Mouse (Mus musculus): Measurements from ENCODE around the gene 0610040J01Rik. TPM values are rescaled to one million over a fixed set of nuclear protein-coding genes. Genes with fewer than 3 reads are reported as not detected.

0610040J01Rik gene
- polyA plus RNA-seq, 1 experiment from 2014 or later: 2.5 TPM

- Histone ChIP-seq H3K27ac (no peak overlapping the region), H3K4me1 (replicated peaks; ENCODE audit: control insufficient read depth, insufficient read depth, low read length) (no peaks in the 10 kb centered on the region), H3K9ac (no peak overlapping the region), H3K4me2 (replicated peaks) (no peak overlapping the region), H3K4me3 (replicated peaks; ENCODE audit: low read length) (no peak overlapping the region), H3K27me3 (ENCODE audit: control insufficient read depth, insufficient read depth, low read length) (no peaks in the 10 kb centered on the region), H3K9me3 (ENCODE audit: control insufficient read depth, low read length) (no peaks in the 10 kb centered on the region), H3K36me3 (replicated peaks; ENCODE audit: control insufficient read depth, insufficient read depth) (no peaks in the 10 kb centered on the region)
- DNase-seq (ENCODE audit: low spot score) (no peak), ATAC-seq (ENCODE audit: low FRiP score) (no peak)
- WGBS: 76% methylated on average over 6 of the region's 6 CpGs
Observed at GRCm38 (mm10) chr5:63827006-63827405, 14.8 kb downstream of the 0610040J01Rik start.

GRCm38 (mm10) chr5:63827415-63828053, 15.4 kb downstream of the 0610040J01Rik start:
- Histone ChIP-seq H3K4me2 (replicated peaks) (no peak overlapping the region), H3K9ac (no peak overlapping the region), H3K4me3 (replicated peaks; ENCODE audit: low read length) (no peak overlapping the region), H3K4me1 (replicated peaks; ENCODE audit: control insufficient read depth, insufficient read depth, low read length) (no peaks in the 10 kb centered on the region), H3K36me3 (replicated peaks; ENCODE audit: control insufficient read depth, insufficient read depth) (no peaks in the 10 kb centered on the region), H3K27me3 (ENCODE audit: control insufficient read depth, insufficient read depth, low read length) (no peaks in the 10 kb centered on the region), H3K27ac (no peak overlapping the region), H3K9me3 (ENCODE audit: control insufficient read depth, low read length) (no peaks in the 10 kb centered on the region)
- WGBS: 59% methylated on average over 5 of the region's 5 CpGs
- ATAC-seq (ENCODE audit: low FRiP score) (no peak), DNase-seq (ENCODE audit: low spot score) (no peak)

DNA sequence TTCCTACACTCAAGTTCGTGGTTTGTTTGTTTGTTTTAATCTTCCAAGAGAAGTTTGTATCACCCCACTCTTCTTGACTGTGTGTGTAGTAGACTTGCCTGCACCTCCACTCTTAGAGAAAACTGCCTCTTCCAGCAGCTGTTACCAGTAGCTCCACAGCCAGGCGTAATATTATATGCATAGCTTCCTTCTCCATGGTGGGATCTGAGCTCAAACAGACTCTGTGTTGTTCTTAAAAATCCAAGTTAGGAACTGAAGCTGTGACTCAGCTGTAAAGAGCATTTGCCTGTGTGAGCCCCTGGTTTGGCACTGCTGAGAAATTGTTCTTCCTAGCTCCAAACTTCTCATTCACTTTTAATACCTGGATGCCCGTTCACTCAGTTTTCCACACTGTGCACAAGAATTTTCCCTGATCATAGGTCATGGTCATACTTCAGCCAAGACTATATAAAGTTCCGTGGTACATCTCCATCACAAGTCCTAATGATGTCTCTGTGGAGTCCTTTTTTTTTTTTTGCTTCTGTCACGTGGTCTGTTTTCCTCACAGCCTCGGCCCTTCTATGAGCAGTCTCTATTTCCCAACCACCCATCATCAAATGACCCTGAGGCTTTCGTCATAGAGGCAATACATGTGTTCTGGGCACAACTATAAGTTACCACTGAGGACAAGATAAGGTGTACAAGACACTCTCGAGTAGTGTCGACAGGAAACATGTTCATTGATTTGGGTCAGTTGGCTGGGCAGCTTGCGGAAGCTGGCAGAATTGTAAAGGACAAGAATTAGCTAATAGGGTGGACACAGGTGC, 16.4 kb downstream of the 0610040J01Rik start:
- no peak overlapping the region for H3K27ac ChIP-seq
- no peaks in the 10 kb centered on the region for H3K4me1 ChIP-seq (replicated peaks; ENCODE audit: control insufficient read depth, insufficient read depth, low read length)
- H3K4me3 ChIP-seq (replicated peaks; ENCODE audit: low read length): no peak overlapping the region
- H3K4me2 ChIP-seq (replicated peaks): no peak overlapping the region
- no peak overlapping the region for H3K9ac ChIP-seq
- H3K36me3 ChIP-seq (replicated peaks; ENCODE audit: control insufficient read depth, insufficient read depth): no peaks in the 10 kb centered on the region
- no peak for DNase-seq (ENCODE audit: low spot score)
- WGBS: 89% methylated on average over 10 of the region's 10 CpGs
- no peaks in the 10 kb centered on the region for H3K9me3 ChIP-seq (ENCODE audit: control insufficient read depth, low read length)
- H3K27me3 ChIP-seq (ENCODE audit: control insufficient read depth, insufficient read depth, low read length): no peaks in the 10 kb centered on the region
- ATAC-seq (ENCODE audit: low FRiP score): no peak

GRCm38 (mm10) chr5:63831054-63831453, 18.9 kb downstream of the 0610040J01Rik start:
- Histone ChIP-seq H3K4me2 (replicated peaks) (no peak overlapping the region), H3K36me3 (replicated peaks; ENCODE audit: control insufficient read depth, insufficient read depth) (no peaks in the 10 kb centered on the region), H3K4me3 (replicated peaks; ENCODE audit: low read length) (no peak overlapping the region), H3K27me3 (ENCODE audit: control insufficient read depth, insufficient read depth, low read length) (no peaks in the 10 kb centered on the region), H3K9ac (no peak overlapping the region), H3K9me3 (ENCODE audit: control insufficient read depth, low read length) (no peaks in the 10 kb centered on the region), H3K4me1 (replicated peaks; ENCODE audit: control insufficient read depth, insufficient read depth, low read length) (no peaks in the 10 kb centered on the region), H3K27ac (no peak overlapping the region)
- WGBS: 87% methylated on average over 4 of the region's 4 CpGs
- ATAC-seq (ENCODE audit: low FRiP score) (no peak), DNase-seq (ENCODE audit: low spot score) (no peak)

DNA sequence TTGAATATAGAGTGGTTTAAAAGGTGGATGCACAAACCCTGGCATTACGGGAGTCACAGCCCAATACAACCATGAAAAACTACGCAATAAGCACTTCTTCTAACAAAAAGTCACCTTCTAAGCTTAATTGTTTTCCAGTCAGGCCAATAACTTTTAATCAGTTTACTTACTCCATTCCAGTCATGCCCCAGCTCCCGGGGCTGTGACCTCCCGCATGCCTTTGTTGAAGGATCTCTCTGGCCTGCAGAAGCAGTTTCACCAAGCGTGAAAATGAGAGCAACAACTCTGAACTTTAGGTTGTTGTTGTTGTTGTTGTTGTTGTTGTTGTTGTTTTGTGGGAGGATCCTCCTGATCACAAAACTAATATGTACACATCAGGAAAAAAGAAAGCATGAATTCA, 21.8 kb downstream of the 0610040J01Rik start:
- no peak overlapping the region for H3K27ac ChIP-seq
- H3K4me2 ChIP-seq (replicated peaks): no peak overlapping the region
- ATAC-seq (ENCODE audit: low FRiP score) (no peak), DNase-seq (ENCODE audit: low spot score) (no peak)
- no peaks in the 10 kb centered on the region for H3K9me3 ChIP-seq (ENCODE audit: control insufficient read depth, low read length)
- H3K27me3 ChIP-seq (ENCODE audit: control insufficient read depth, insufficient read depth, low read length): no peaks in the 10 kb centered on the region
- no peak overlapping the region for H3K9ac ChIP-seq
- H3K36me3 ChIP-seq (replicated peaks; ENCODE audit: control insufficient read depth, insufficient read depth): no peaks in the 10 kb centered on the region
- H3K4me3 ChIP-seq (replicated peaks; ENCODE audit: low read length): no peak overlapping the region
- 60% methylated on average over 5 of the region's 5 CpGs for WGBS
- H3K4me1 ChIP-seq (replicated peaks; ENCODE audit: control insufficient read depth, insufficient read depth, low read length): no peaks in the 10 kb centered on the region

- Histone ChIP-seq H3K4me2 (replicated peaks) (no peak overlapping the region), H3K4me1 (replicated peaks; ENCODE audit: control insufficient read depth, insufficient read depth, low read length) (no peaks in the 10 kb centered on the region), H3K27ac (no peak overlapping the region), H3K36me3 (replicated peaks; ENCODE audit: control insufficient read depth, insufficient read depth) (no peaks in the 10 kb centered on the region), H3K9ac (no peak overlapping the region), H3K4me3 (replicated peaks; ENCODE audit: low read length) (no peak overlapping the region), H3K9me3 (ENCODE audit: control insufficient read depth, low read length) (no peaks in the 10 kb centered on the region), H3K27me3 (ENCODE audit: control insufficient read depth, insufficient read depth, low read length) (no peaks in the 10 kb centered on the region)
- ATAC-seq (ENCODE audit: low FRiP score): no peak
- 79% methylated on average over 3 of the region's 3 CpGs for WGBS
- no peak for DNase-seq (ENCODE audit: low spot score)
Observed at GRCm38 (mm10) chr5:63834435-63834834, 22.3 kb downstream of the 0610040J01Rik start.

GRCm38 (mm10) chr5:63837115-63837514, 25.0 kb downstream of the 0610040J01Rik start:
- Histone ChIP-seq H3K27ac (no peak overlapping the region), H3K9ac (no peak overlapping the region), H3K27me3 (ENCODE audit: control insufficient read depth, insufficient read depth, low read length) (no peaks in the 10 kb centered on the region), H3K9me3 (ENCODE audit: control insufficient read depth, low read length) (no peaks in the 10 kb centered on the region), H3K36me3 (replicated peaks; ENCODE audit: control insufficient read depth, insufficient read depth) (no peaks in the 10 kb centered on the region), H3K4me2 (replicated peaks) (no peak overlapping the region), H3K4me3 (replicated peaks; ENCODE audit: low read length) (no peak overlapping the region), H3K4me1 (replicated peaks; ENCODE audit: control insufficient read depth, insufficient read depth, low read length) (no peaks in the 10 kb centered on the region)
- DNase-seq (ENCODE audit: low spot score) (no peak), ATAC-seq (ENCODE audit: low FRiP score) (no peak)
- 85% methylated on average over 5 of the region's 5 CpGs for WGBS

DNA sequence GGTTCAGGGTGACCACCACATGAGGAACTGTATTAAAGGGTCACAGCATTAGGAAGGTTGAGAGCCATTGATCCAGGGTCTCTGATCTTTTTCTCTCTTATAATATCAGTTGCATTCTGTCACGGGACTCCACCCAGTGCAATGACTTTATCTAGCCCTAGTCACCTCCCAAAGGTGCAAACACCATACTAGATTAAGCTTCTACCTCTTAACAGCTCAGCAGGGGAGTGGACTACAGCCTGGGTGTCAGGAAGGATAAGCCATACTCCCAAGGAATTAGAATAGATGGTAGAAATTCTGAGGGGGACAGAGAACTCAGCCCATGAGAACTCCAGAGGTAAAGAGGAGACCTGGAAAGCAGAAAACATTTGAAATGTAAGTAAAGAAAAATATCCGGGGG, 25.7 kb downstream of the 0610040J01Rik start:
- H3K36me3 ChIP-seq (replicated peaks; ENCODE audit: control insufficient read depth, insufficient read depth): no peaks in the 10 kb centered on the region
- WGBS: 92% methylated on average over 2 of the region's 2 CpGs
- no peaks in the 10 kb centered on the region for H3K4me1 ChIP-seq (replicated peaks; ENCODE audit: control insufficient read depth, insufficient read depth, low read length)
- no peak overlapping the region for H3K4me2 ChIP-seq (replicated peaks)
- no peak overlapping the region for H3K9ac ChIP-seq
- H3K9me3 ChIP-seq (ENCODE audit: control insufficient read depth, low read length): no peaks in the 10 kb centered on the region
- ATAC-seq (ENCODE audit: low FRiP score): no peak
- no peak for DNase-seq (ENCODE audit: low spot score)
- H3K27ac ChIP-seq: no peak overlapping the region
- H3K27me3 ChIP-seq (ENCODE audit: control insufficient read depth, insufficient read depth, low read length): no peaks in the 10 kb centered on the region
- H3K4me3 ChIP-seq (replicated peaks; ENCODE audit: low read length): no peak overlapping the region

GRCm38 (mm10) chr5:63839801-63840416, 27.7 kb downstream of the 0610040J01Rik start:
- Histone ChIP-seq H3K4me1 (replicated peaks; ENCODE audit: control insufficient read depth, insufficient read depth, low read length) (no peaks in the 10 kb centered on the region), H3K4me3 (replicated peaks; ENCODE audit: low read length) (no peak overlapping the region), H3K4me2 (replicated peaks) (no peak overlapping the region), H3K36me3 (replicated peaks; ENCODE audit: control insufficient read depth, insufficient read depth) (no peaks in the 10 kb centered on the region), H3K9me3 (ENCODE audit: control insufficient read depth, low read length) (no peaks in the 10 kb centered on the region), H3K27me3 (ENCODE audit: control insufficient read depth, insufficient read depth, low read length) (no peaks in the 10 kb centered on the region), H3K27ac (no peak overlapping the region), H3K9ac (no peak overlapping the region)
- ATAC-seq (ENCODE audit: low FRiP score): 0 out of 2 replicates have a peak, but pooled peaks have one; percentile 55
- 66% methylated on average over 12 of the region's 12 CpGs for WGBS
- peak; percentile 29 for DNase-seq (ENCODE audit: low spot score)
